Mouse (Mus musculus): ENCODE data around the gene Fpgt.

Gene Fpgt

DNA sequence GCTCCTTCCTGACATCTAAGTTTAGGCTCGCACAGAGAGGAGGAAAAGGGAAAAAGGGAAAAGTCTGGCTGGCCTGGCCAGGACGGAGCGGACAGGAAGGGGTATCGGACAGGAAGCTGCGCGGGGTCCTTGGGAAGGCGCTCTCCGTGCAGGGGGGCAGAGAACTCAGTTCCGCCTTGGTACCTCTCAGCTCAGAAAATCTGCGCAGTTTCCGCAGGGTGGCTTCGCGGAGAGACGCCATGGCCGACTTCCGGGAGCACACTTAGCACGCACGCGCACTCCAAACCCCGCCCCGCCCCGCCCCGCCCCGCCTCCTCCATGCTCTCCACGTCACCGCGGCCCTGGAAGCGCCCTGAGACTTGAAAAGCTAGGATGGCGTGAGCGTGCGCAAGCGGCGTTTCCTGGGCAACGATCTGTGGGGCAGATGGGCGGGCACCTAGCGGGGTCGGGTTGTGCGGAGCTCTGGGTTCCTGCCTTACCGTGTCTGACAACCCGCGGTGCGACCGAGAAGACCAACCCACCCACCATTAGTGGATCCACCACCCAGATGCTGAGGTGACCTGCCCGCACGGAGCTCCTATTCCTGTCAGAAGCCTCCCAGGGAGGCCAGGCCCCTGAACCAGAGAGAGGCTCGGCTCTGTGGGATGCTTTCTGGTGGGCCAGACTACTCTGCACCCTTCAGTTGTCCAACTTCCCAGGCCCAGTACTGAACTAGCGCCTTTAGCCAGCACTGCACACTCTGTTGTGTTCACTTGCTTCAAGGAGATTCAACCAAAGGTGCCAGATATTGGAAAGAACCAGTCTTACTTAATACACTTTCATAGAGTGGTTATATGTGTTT, at the start of gene Fpgt, which contains the start of gene Lrriq3:
Fpgt (minus strand) TSS at position 288 of the 841 bp plus-strand sequence.
Lrriq3 (plus strand) TSS at position 319 of the 841 bp plus-strand sequence.
- DNase-seq (ENCODE audit: low spot score): peak; percentile 86

GRCm38 (mm10) chr3:155141047-155141446, 47.8 kb upstream of the Fpgt start:
- DNase-seq (ENCODE audit: low spot score): no peak

- DNase-seq (ENCODE audit: low spot score): no peak
These were observed 44.5 kb upstream of the Fpgt start for GRCm38 (mm10) chr3:155137737-155138136.

DNA sequence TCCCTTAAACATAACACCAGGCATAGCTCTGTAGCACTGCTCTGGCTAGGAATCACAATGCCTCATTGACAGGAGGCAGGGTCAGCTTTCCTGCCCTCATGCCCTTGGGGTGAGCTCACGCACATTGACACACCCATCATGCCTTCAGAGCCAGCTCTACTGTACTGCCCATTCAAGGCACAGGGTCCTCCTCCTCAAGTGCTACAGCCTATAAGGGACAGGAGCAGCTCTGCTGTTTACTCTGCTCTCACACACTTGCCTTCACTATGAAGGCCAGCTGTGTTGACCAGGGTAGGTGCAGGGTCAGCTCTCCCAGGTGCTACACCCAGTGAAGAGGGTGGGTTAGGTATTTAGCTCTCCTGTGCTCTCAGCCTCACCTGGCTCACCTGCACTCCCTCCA, 12.8 kb upstream of the Fpgt start:
- DNase-seq (ENCODE audit: low spot score): no peak

- no peak for DNase-seq (ENCODE audit: low spot score)
These were observed 6.1 kb upstream of the Fpgt start for GRCm38 (mm10) chr3:155099266-155099665.

- DNase-seq (ENCODE audit: low spot score): no peak
These were observed 1.1 kb downstream of the Fpgt start for GRCm38 (mm10) chr3:155092081-155092480.

DNA sequence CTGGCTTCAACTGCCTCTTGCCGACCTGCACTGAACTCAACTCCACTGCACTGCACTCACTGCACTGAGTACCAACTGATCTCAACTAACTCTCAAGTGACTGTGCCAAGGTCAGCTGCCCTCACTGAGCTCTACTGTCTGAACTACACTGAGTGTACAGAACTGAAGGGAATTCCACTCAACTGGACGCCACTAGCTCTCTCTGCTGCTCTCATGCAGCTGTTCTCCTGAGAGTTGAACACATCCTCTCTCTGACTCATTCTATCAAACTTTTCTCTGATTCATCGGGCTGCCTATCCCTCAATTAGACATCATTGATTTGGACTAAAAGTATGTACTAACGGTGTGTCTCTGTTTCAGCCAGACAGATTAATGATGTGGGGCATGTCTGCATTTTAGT, 15.3 kb downstream of the Fpgt start:
- no peak for DNase-seq (ENCODE audit: low spot score)

- no peak for DNase-seq (ENCODE audit: low spot score)
These were observed 33.8 kb downstream of the Fpgt start for GRCm38 (mm10) chr3:155059449-155059822.

DNA sequence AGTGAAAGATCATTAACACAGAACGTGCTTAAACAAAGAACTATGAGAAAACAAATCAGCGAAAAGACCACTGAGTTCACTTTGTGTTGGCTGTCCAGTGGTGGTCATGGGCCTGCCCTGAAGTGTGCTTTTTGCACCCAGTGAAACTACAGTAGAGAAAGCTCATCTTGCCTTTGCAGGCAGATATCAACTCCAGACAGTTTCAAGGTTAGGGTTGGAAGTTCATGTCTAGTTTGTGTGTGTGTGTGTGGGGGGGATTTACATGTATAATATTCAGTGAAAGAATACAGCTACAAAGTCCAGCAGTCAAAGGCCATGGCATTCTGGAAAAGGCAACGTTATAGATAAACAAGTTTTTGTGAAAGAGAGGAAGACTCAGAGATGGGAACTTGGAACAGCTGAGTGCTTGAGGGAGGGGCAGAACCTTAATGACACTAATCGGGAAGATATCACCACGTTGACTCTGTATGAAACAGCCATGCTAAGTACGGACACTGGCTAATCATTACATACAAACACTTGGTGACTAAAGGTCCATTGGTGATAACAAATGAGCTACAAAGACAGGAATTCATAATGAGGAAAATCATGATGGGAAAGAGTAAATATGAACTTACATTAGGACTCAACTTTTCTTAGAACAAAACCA, 34.3 kb downstream of the Fpgt start:
- DNase-seq (ENCODE audit: low spot score): no peak

- DNase-seq (ENCODE audit: low spot score): no peak
These were observed 35.6 kb downstream of the Fpgt start for GRCm38 (mm10) chr3:155057566-155057965.

DNA sequence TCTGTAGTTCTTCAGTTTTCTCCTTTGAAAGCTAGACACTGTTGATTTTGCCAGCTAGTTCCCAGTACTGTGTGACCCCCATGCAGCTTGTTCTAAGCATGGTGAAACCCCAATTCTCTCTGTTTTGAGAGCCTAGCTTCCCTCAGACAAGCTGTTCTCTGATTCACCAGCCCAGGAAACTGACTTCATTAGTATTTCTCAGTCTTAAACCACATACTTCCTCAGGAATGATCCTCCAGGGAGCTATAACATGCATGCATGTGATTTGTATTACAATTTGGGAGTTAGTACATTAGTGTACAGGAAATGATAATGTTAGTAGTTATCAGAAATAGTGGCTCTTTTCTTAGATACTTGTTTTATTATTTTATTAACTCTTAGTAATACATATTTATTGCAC, 36.6 kb downstream of the Fpgt start:
- no peak for DNase-seq (ENCODE audit: low spot score)

- no peak for DNase-seq (ENCODE audit: low spot score)
These were observed 37.8 kb downstream of the Fpgt start, which contains the start of gene Tnni3k for GRCm38 (mm10) chr3:155055231-155055916. TSS of gene Tnni3k (minus strand) at chr3:155055407.

DNA sequence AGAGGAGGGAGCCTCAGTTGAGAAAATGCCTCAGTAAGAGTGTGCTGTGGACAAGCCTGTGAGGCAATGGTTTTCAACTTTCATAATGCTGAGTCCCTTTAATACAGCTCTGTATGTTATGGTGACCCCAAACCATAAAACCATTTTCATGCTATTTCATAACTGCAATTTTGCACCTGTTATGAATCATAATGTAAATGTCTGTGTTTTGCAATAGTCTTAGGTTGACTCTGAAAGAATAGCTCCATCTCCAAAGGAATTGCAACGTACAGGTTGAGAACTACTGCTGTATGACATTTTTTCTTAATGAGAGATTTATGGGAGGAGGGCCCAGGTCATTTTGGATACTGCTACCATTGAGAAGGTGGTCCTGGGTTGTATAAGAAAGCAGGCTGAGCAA, 40.0 kb downstream of the Fpgt start:
- no peak for DNase-seq (ENCODE audit: low spot score)

DNA sequence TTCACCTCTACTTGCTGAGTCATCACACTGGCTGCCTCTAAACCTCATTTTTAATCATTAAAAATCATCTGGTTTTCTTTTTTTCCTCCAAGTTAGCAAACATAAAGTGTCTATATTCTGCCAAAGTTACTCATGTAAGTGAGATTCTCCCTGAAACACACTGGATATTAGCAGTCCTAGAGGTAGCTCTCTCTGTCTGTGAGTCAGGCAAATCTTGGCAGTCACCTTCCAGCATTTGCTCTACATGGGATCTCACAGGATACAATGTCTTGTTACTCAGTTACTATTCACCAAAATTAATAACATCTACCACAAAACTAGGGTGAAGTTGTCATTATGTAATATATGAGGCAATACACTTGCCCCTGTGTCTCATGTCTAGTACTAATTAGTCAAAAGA, 41.2 kb downstream of the Fpgt start:
- DNase-seq (ENCODE audit: low spot score): no peak

- DNase-seq (ENCODE audit: low spot score): no peak
These were observed 54.0 kb downstream of the Fpgt start for GRCm38 (mm10) chr3:155039012-155039836.

Measured in left cerebral cortex, adult 11 months (tissue).